Mouse (Mus musculus) leukemia stem cell, adult 10-12 weeks (primary cell): ENCODE data around the gene Grm4. TPM values are rescaled to one million over a fixed set of nuclear protein-coding genes. Genes with fewer than 3 reads are reported as not detected.

Experiments
- polyA plus RNA-seq: library from polyadenylated mRNA; stranded (reverse); fragments of >175 nt; gene quantifications from 2 replicates; pipeline ENCODE4 v1.2.3, GENCODE M21; 2012; ENCODE audit warnings: low replicate concordance

Grm4 gene
- 0.29 TPM in 1 of 2 replicates, not detected in the other for polyA plus RNA-seq

GRCm38 (mm10) chr17:27521303-27521702, at the start of gene Grm4:
Gene Grm4 (minus strand): TSS chr17:27521403.

GRCm38 (mm10) chr17:27565163-27565941, 44.1 kb upstream of the Grm4 start, which contains the start of gene AI413582:
Gene AI413582 (minus strand): TSS chr17:27565756.

GRCm38 (mm10) chr17:27556315-27557011, 35.3 kb upstream of the Grm4 start, which contains the start of gene Hmga1:
Gene Hmga1 (plus strand): TSS chr17:27556497.

Other genes with a start within 250 kb of the Grm4 start
- gene Hmga1, start 35.1 kb upstream of the Grm4 start, polyA plus RNA-seq, result 299 and 1,297 TPM in 2 replicates
- 80.6 and 102 TPM in 2 replicates for gene AI413582, start 44.4 kb upstream of the Grm4 start, polyA plus RNA-seq
- gene Nudt3, start 102.1 kb upstream of the Grm4 start, polyA plus RNA-seq, result 92.5 and 160 TPM in 2 replicates
- not detected in 2 replicates for gene RPS10-NUDT3, start 113.8 kb upstream of the Grm4 start, polyA plus RNA-seq
- gene Rps10, start 115.3 kb upstream of the Grm4 start, polyA plus RNA-seq, result 786 and 3,591 TPM in 2 replicates
- 14.8 and 19.4 TPM in 2 replicates for gene Pacsin1, start 134.1 kb upstream of the Grm4 start, polyA plus RNA-seq
- 0.19 TPM in 1 of 2 replicates, not detected in the other for gene Spdef, start 207.6 kb upstream of the Grm4 start, polyA plus RNA-seq